Mouse (Mus musculus) myocyte (in vitro differentiated cells): ENCODE measurements around the gene Il22ra2. TPM values are rescaled to one million over a fixed set of nuclear protein-coding genes. Genes with fewer than 3 reads are reported as not detected.

Experiments used
- H3K27me3 ChIP-seq: one replicate; pipeline ENCODE4 v1.6.1; 2011; ENCODE audit not compliant: control insufficient read depth, insufficient read depth, insufficient read length
- H3K36me3 ChIP-seq: one replicate; pipeline ENCODE4 v1.6.1; 2011; ENCODE audit not compliant: control insufficient read depth, insufficient read depth
- H3K4me2 ChIP-seq: one replicate; pipeline ENCODE4 v1.6.1; 2011; ENCODE audit warnings: low read depth, control low read depth
- H3K4me3 ChIP-seq: one replicate; pipeline ENCODE4 v1.5.1; 2011; ENCODE audit warnings: mild to moderate bottlenecking, control low read depth, moderate library complexity
- H3K79me2 ChIP-seq: one replicate; pipeline ENCODE4 v1.6.1; 2011; ENCODE audit not compliant: control insufficient read depth, insufficient read depth
- H3ac ChIP-seq: one replicate; pipeline ENCODE4 v1.6.1; 2011; ENCODE audit not compliant: control insufficient read depth, insufficient read length
- CEBPB ChIP-seq: IDR thresholded peaks from 2 replicates; pipeline ENCODE4 v1.6.1; 2011; ENCODE audit warnings: mild to moderate bottlenecking, moderate library complexity; ENCODE audit not compliant: poor library complexity, insufficient read depth, severe bottlenecking
- E2F4 ChIP-seq: IDR thresholded peaks from one replicate; pipeline ENCODE4 v1.6.1; 2011; ENCODE audit warnings: mild to moderate bottlenecking, control low read depth, moderate library complexity; ENCODE audit not compliant: insufficient read depth
- MAX ChIP-seq: IDR thresholded peaks from one replicate; pipeline ENCODE4 v1.6.1; 2011; ENCODE audit warnings: low read depth, mild to moderate bottlenecking, control low read depth
- MYOD1 ChIP-seq, 3 experiments: IDR thresholded peaks; one replicate each; pipeline ENCODE4 v1.6.1; 2011; ENCODE audit warnings: control low read depth in 2 of 3, low read depth in 2 of 3, mild to moderate bottlenecking in 2 of 3, moderate library complexity in 1 of 3; ENCODE audit not compliant: insufficient read length in 2 of 3, control insufficient read depth in 1 of 3
- MYOG ChIP-seq, 3 experiments: IDR thresholded peaks; one replicate each; pipeline ENCODE4 v1.6.1; 2011; ENCODE audit warnings: control low read depth in 2 of 3, low read depth in 2 of 3, mild to moderate bottlenecking in 2 of 3; ENCODE audit not compliant: insufficient read length in 2 of 3, control insufficient read depth in 1 of 3, insufficient read depth in 1 of 3
- POLR2A ChIP-seq: IDR thresholded peaks from one replicate; pipeline ENCODE4 v1.6.1; 2011; ENCODE audit warnings: low read depth, mild to moderate bottlenecking, control low read depth, moderate library complexity; ENCODE audit not compliant: insufficient read length
- POLR2AphosphoS2 ChIP-seq: IDR thresholded peaks from one replicate; pipeline ENCODE4 v1.6.1; 2011; ENCODE audit warnings: low read depth, control low read depth; ENCODE audit not compliant: insufficient read length
- REST ChIP-seq: IDR thresholded peaks from one replicate; pipeline ENCODE4 v1.6.1; 2011; ENCODE audit warnings: mild to moderate bottlenecking, control low read depth, moderate library complexity; ENCODE audit not compliant: insufficient read depth, insufficient read length
- SRF ChIP-seq: IDR thresholded peaks from one replicate; pipeline ENCODE4 v1.6.1; 2011; ENCODE audit warnings: low read depth; ENCODE audit not compliant: control insufficient read depth, insufficient read length
- TCF12 ChIP-seq: IDR thresholded peaks from one replicate; pipeline ENCODE4 v1.6.1; 2011; ENCODE audit warnings: mild to moderate bottlenecking, control low read depth; ENCODE audit not compliant: poor library complexity, insufficient read depth, severe bottlenecking
- TCF3 ChIP-seq: IDR thresholded peaks from one replicate; pipeline ENCODE4 v1.6.1; 2011; ENCODE audit warnings: low read depth, control low read depth; ENCODE audit not compliant: insufficient read length
- USF1 ChIP-seq: IDR thresholded peaks from one replicate; pipeline ENCODE4 v1.6.1; 2011; ENCODE audit warnings: low read depth, mild to moderate bottlenecking, control low read depth, moderate library complexity
- polyA plus RNA-seq: library from polyadenylated mRNA; unstranded; fragments of >200 nt; fragmentation: generic; extraction: Trizol; gene quantifications from one replicate; pipeline ENCODE4 v1.2.1, GENCODE M21; 2012; ENCODE audit warnings: missing spikeins

Il22ra2 gene
- polyA plus RNA-seq, 1 experiment: not detected

GRCm38 (mm10) chr10:19645119-19645518, 23.3 kb downstream of the Il22ra2 start:
- Histone ChIP-seq H3K4me3 (no peak overlapping the region), H3K27me3 (no peaks in the 10 kb centered on the region), H3ac (no peak overlapping the region), H3K4me2 (no peak overlapping the region), H3K36me3 (no peaks in the 10 kb centered on the region), H3K79me2 (no peaks in the 10 kb centered on the region)
- TF ChIP-seq MYOD1 (IDR thresholded peaks at IDR 0.05; ENCODE audit: control insufficient read depth in 1 of 3, insufficient read length in 2 of 3, low read depth in 2 of 3): no peak
- no peak for TF ChIP-seq MYOG (IDR thresholded peaks at IDR 0.05; ENCODE audit: control insufficient read depth in 1 of 3, insufficient read depth in 1 of 3, insufficient read length in 2 of 3, low read depth in 2 of 3)
- TF ChIP-seq POLR2A: no peak
- TF ChIP-seq REST: no peak
- TF ChIP-seq TCF3: no peak
- TF ChIP-seq TCF12: no peak
- no peak for TF ChIP-seq CEBPB
- no peak for TF ChIP-seq POLR2AphosphoS2
- TF ChIP-seq E2F4: no peak
- TF ChIP-seq USF1: no peak
- no peak for TF ChIP-seq SRF
- no peak for TF ChIP-seq MAX

- Histone ChIP-seq H3K4me2 (no peak overlapping the region), H3K4me3 (no peak overlapping the region), H3ac (no peak overlapping the region), H3K79me2 (no peaks in the 10 kb centered on the region), H3K36me3 (no peaks in the 10 kb centered on the region), H3K27me3 (no peaks in the 10 kb centered on the region)
- TF ChIP-seq SRF: no peak
- TF ChIP-seq E2F4: no peak
- no peak for TF ChIP-seq MAX
- no peak for TF ChIP-seq TCF3
- no peak for TF ChIP-seq POLR2A
- TF ChIP-seq TCF12: no peak
- no peak for TF ChIP-seq MYOD1 (IDR thresholded peaks at IDR 0.05; ENCODE audit: control insufficient read depth in 1 of 3, insufficient read length in 2 of 3, low read depth in 2 of 3)
- no peak for TF ChIP-seq USF1
Measured at GRCm38 (mm10) chr10:19657426-19657825, 35.6 kb downstream of the Il22ra2 start.

GRCm38 (mm10) chr10:19659953-19660352, 38.2 kb downstream of the Il22ra2 start:
- TF ChIP-seq E2F4 (no peak), POLR2A (no peak), SRF (no peak), MYOD1 (IDR thresholded peaks at IDR 0.05; ENCODE audit: control insufficient read depth in 1 of 3, insufficient read length in 2 of 3, low read depth in 2 of 3) (no peak), MYOG (IDR thresholded peaks at IDR 0.05; ENCODE audit: control insufficient read depth in 1 of 3, insufficient read depth in 1 of 3, insufficient read length in 2 of 3, low read depth in 2 of 3) (no peak), REST (no peak), POLR2AphosphoS2 (no peak), USF1 (no peak), TCF12 (no peak), TCF3 (no peak), MAX (no peak), CEBPB (no peak)
- H3K27me3 ChIP-seq: no peaks in the 10 kb centered on the region
- H3ac ChIP-seq: no peak overlapping the region
- H3K4me3 ChIP-seq: no peak overlapping the region
- H3K4me2 ChIP-seq: no peak overlapping the region
- no peaks in the 10 kb centered on the region for H3K79me2 ChIP-seq
- H3K36me3 ChIP-seq: no peaks in the 10 kb centered on the region

- Histone ChIP-seq H3K4me2 (no peak overlapping the region), H3K36me3 (no peaks in the 10 kb centered on the region), H3K27me3 (no peaks in the 10 kb centered on the region), H3K79me2 (no peaks in the 10 kb centered on the region), H3ac (no peak overlapping the region), H3K4me3 (no peak overlapping the region)
- TF ChIP-seq MAX: no peak
- TF ChIP-seq TCF3: no peak
- TF ChIP-seq MYOD1 (IDR thresholded peaks at IDR 0.05; ENCODE audit: control insufficient read depth in 1 of 3, insufficient read length in 2 of 3, low read depth in 2 of 3): no peak
- no peak for TF ChIP-seq MYOG (IDR thresholded peaks at IDR 0.05; ENCODE audit: control insufficient read depth in 1 of 3, insufficient read depth in 1 of 3, insufficient read length in 2 of 3, low read depth in 2 of 3)
- no peak for TF ChIP-seq E2F4
- no peak for TF ChIP-seq CEBPB
- no peak for TF ChIP-seq USF1
- no peak for TF ChIP-seq SRF
- no peak for TF ChIP-seq TCF12
- TF ChIP-seq POLR2AphosphoS2: no peak
- no peak for TF ChIP-seq REST
Measured at GRCm38 (mm10) chr10:19668973-19669372, 47.2 kb downstream of the Il22ra2 start.

GRCm38 (mm10) chr10:19672015-19672414, 50.2 kb downstream of the Il22ra2 start:
- Histone ChIP-seq H3K36me3 (no peaks in the 10 kb centered on the region), H3K4me3 (no peak overlapping the region), H3K4me2 (no peak overlapping the region), H3ac (no peak overlapping the region), H3K79me2 (no peaks in the 10 kb centered on the region), H3K27me3 (no peaks in the 10 kb centered on the region)
- TF ChIP-seq USF1: no peak
- TF ChIP-seq CEBPB: no peak
- no peak for TF ChIP-seq MYOD1 (IDR thresholded peaks at IDR 0.05; ENCODE audit: control insufficient read depth in 1 of 3, insufficient read length in 2 of 3, low read depth in 2 of 3)
- TF ChIP-seq POLR2AphosphoS2: no peak
- TF ChIP-seq SRF: no peak
- no peak for TF ChIP-seq MAX
- TF ChIP-seq REST: no peak
- no peak for TF ChIP-seq POLR2A
- TF ChIP-seq TCF12: no peak
- no peak for TF ChIP-seq MYOG (IDR thresholded peaks at IDR 0.05; ENCODE audit: control insufficient read depth in 1 of 3, insufficient read depth in 1 of 3, insufficient read length in 2 of 3, low read depth in 2 of 3)
- no peak for TF ChIP-seq E2F4
